Mouse (Mus musculus) heart, postnatal 36 days (tissue): ENCODE data around the gene Fam50b. TPM values are rescaled to one million over a fixed set of nuclear protein-coding genes. Genes with fewer than 3 reads are reported as not detected.

Experiments
- DNase-seq, 2 experiments: peaks; one replicate each; pipeline ENCODE4 v3.0.0; 2021 to 2022
- intact Hi-C: fragments of 180-260 bp; cut with DNase I; formaldehyde crosslinking; loops from one replicate; pipeline ENCODE4 v1.15.1; 2025
- total RNA-seq, 2 experiments: library from RNA; stranded (reverse); gene quantifications; 2 replicates each; pipeline ENCODE4 v1.2.3; 2021

Gene Fam50b
- not detected for total RNA-seq

DNA sequence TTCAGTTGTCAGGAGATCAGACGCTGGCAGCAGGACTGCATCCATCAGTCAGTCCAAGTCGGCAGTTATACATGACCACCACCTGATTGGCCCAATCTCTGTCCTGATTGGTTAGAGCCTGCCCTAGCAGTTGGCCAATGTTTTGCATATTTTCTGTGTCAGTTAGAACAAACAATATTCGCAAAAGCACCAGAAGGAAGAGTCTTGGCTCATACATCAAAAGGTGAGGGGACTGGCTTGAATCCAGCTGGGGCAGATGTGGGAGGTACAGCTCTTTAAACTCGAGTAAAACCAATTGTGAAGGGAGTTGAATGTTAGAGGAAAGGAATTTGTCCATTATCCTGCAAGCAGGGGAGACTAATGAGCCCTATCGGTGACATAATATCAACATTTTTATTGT, at the start of gene Fam50b:
TSS of gene Fam50b (plus strand) at position 165 of the 400 bp plus-strand sequence.
- DNase-seq, result no peak
- intact Hi-C loops, result loop anchor here (5.0 kb wide), 1 partner anchor 128 kb away; no protein-coding TSS in a partner anchor

DNA sequence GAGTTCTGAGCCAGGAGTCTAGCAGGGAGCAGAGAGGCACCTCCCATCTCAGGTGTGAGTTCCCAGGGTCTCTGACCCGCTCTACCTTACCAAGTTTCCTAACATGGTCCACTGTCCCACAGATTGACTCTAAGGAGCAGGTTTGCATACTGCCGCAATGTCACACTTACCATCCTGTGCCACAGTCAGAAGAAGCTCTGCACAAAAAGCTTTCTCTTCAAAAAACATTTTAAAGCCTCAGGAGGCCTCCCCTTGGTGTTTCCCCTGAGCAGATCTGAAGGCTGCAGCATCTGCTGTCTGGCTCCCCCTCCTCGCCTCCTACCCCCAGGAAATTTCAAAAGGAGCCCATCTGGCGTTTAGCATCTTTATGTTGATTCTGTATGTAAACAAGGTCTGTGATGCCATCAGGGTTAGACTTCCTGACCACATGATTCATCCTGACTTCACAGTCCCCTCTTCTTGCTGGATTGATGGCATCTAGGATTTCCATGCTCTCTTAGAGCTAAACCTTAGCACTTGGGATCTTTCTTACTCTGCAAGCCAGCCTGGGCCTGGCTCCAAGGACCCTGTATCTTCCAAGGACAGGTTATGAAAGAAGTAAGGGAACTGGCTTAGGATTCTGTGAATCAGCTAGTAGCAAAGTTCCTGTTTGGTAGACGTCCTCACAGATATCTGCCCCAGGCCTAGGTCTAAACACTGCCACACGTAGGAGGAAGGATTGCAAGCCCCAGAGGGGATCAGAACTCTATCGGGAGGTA, 49.5 kb upstream of the Fam50b start:
- intact Hi-C loops, result no loop called here

DNA sequence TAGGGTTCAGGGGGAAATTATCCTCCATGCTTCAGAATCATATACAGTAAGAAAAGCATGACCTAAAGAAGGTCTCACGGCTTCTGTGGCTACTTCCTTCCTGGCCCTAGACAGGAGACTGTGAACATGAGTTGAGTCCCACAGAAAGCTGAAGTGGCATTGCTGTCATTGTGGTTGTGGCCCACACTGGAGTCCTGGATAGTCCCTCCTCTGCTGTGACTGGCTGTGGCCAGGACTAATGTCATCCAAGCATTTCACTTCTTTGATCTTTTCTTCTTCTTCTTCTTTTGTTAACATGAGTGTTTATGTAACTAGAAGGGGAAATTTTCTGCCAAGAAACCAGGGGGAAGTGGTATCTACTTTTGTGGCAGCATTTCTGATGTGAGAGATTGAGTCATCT, 43.6 kb upstream of the Fam50b start:
- intact Hi-C loops, result no loop called here
- no peak for DNase-seq

More for the DNA sequence above, 49.5 kb upstream of the Fam50b start:
- DNase-seq, result no peak

DNA sequence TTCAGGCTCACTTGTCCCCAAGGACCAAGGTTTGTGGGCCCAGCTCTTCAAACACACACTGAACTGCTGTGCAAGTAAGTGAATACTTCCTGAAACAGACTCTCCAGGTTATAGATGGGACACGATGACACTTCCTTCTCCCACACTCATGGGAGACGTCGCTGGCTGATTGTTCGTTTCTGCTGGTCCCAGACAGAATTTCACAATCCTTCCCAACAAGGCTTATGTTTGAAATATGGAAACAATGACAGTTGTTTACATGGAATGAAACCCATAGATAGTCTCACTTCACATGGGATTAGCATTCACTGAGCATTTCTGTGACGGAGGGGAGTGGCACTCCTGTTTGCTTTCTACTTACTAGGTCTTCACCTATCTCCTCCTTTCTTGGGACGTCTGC, 41.5 kb upstream of the Fam50b start:
- intact Hi-C loops, result no loop called here
- no peak for DNase-seq

DNA sequence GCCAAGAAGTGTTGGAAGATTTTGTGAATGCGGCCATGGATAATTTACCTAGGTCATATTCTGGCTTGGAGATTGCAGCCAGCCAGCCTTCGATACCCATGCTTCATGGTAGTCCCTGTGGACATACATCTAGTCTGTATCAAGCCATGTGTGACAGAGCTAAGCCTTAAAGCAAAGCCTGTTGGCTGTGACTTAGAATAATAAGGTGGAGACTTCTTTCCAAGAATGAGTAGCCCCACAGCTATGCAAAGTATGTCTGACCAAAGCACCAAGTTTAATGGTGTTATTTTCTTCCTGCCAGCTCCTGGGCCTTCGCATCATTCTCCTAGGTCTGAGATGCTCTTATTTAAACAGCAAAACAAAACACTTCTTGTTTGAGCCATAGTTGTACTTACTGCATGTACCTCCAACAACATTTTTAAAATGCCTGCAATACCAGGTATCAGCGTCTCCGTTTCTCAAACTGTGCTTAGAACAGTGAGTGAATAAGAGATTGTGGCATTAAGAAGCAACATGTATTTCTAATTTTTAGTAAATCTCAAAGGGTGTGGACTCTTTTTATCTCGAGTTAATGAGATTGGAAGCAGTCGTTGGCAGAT, 37.8 kb upstream of the Fam50b start:
- intact Hi-C loops, result no loop called here
- DNase-seq, result no peak

DNA sequence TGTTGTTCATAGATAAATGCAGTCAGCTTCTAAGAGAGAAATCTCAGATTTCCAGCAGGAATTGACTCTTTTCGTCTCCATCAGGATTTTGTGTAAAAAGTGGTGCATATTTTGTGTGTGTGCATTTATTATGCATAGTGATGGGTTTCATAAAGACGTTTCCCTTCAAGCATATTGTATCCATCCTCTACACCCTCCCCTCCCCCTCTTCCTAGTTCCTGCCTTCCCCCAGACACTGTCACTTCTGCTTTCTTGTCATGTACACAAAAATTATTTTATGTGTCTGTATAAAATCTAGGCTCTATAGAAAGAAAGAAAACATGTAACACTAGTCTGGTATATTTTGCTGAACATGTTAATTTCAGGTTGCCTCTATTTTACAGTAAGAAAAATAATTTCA, 34.6 kb upstream of the Fam50b start:
- intact Hi-C loops, result no loop called here

DNA sequence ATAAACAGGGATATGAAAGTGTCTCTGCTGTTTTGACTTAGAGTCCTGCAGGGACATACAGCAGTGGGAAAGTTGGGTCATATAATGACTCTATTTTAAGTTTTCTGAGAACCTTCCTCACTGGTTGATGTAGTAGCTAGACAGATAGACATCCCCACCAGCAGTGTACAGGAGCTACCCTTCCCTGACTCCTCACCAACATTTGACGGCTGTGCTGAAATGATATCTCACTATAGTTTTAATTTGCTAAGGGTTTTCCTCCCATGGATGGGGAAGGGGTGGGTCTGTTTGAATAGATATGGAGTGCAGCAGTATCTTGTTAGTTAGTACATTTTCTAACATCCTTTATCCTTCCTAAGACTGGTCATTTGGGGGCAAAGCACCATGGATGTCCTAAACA, 34.0 kb upstream of the Fam50b start:
- intact Hi-C loops, result no loop called here

More for the DNA sequence above, 34.6 kb upstream of the Fam50b start:
- DNase-seq, result no peak

DNA sequence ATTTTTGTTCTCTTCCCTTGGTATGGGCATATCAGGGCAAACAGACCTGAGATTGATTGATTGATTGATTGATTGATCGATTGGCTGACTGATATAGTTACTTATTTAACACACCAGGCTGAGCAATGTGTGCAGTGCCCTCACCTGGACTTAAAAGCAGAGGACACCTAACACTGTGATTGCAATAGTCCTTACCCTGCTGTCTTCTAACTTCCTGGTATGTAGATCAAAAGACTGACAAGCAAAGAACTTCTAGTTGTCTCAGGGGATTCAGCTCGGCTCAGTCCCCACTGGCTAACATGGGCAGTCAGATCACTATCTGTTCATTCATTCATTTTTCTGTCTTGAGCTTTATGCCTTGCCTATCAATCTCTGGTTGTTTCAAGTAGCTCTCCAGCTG, 31.3 kb upstream of the Fam50b start:
- no peak for DNase-seq
- intact Hi-C loops, result no loop called here

More for the DNA sequence above, 34.0 kb upstream of the Fam50b start:
- no peak for DNase-seq

DNA sequence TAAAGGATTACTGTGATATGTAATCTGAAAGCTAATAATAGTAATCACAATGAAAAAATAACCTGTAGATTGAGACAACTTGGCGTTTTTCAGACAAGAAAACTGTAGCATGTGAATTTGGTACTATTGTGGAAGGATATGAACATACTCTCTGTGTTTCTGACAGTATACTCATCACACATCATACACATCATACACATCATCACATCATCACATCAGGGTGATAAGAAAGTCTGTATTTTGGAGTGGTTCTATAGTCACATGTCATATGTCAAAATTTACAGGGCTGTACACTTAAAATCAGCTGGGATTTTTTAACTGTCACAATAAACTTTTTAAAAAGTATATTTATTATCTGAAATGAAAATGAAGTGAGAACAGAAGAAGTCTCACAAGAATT, 30.9 kb upstream of the Fam50b start:
- DNase-seq, result no peak
- intact Hi-C loops, result no loop called here

DNA sequence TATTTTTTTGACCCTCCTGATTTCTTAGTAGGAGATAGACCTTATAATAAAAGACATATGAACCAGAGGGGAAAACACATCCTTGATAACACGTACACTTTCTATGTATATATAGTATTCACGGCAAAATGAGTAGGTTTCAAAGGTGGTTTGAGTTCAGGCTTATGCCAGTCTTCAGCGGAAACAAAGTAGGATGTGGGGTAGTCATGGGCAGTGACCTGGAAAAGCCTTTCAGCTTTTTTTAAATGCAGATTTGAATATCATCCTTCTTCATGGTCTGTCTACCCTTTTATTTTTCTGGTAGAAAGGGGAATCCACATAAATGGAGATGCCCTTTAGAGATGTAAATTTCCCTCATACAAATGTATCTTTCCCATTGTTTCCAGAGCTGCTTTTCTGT, 29.8 kb upstream of the Fam50b start:
- intact Hi-C loops, result loop anchor here (5.0 kb wide), 1 partner anchor 87 kb away; no protein-coding TSS in a partner anchor

DNA sequence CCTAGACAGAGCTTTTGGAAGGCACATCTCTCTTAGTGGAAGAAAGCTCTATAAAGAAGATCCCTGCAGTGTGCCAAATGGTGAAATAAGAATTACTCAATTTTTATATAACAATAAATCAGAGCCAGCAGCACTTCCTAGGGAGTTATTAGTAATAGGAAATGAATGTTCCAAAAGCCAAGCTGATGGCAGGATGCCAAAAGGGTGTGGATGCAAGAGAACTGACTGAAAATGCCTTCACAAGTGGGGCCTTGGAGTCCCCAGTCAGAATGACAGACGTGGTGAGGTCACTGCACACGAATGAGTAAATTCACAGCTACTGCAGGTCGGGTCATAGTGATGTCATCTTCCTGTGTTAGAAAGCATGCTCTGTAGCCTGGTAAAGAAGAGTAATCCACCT, 25.7 kb upstream of the Fam50b start:
- peak; percentile 84 to 88 for DNase-seq
- intact Hi-C loops, result loop anchor here (2.0 to 5.0 kb wide), 2 partner anchors 56 to 83 kb away; partner anchors contain the start of gene Pxdc1

More for the DNA sequence above, 29.8 kb upstream of the Fam50b start:
- no peak for DNase-seq

DNA sequence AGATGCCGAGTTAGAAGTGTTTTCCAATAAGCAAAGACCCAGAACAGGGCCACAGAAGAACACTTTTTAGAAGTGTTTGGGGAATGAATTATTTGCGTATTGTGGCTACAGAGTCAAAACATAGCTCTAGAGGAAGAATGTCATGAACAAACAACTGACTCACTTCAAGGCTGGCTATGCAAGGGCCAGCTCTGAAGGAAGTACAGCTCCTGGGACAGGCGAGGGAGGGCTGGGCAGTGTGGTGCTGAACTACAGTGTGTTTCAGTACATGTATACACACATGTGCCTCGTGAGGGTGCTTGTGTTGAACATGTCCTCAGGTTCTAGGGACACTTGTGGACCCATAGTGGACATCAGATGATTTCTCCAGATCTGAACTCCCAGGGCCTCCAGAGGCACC, 25.1 kb upstream of the Fam50b start:
- no peak for DNase-seq
- intact Hi-C loops, result loop anchor here (2.0 to 5.0 kb wide), 2 partner anchors 57 to 83 kb away; partner anchors contain the start of gene Pxdc1

DNA sequence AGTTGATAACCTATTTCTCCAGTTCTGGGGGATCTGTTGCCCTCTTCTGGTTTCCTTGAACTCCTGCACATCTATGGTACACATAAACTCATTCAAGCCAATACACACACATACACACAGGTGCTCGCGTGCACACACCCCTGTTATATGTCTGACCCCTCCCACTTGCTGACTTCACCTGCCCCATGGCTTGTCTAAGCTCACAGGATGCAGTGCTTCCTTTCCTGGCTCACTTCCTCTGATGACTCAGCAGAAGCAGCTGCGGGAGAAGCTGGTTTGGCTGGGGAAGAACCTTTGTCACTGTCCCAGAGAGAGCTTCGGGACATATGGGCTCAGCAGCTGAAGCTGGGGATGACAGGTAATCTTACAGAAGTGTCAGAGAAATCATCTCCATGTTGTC, 23.2 kb upstream of the Fam50b start:
- intact Hi-C loops, result loop anchor here (2.0 kb wide), 1 partner anchor 13 kb away; no protein-coding TSS in a partner anchor
- no peak for DNase-seq

DNA sequence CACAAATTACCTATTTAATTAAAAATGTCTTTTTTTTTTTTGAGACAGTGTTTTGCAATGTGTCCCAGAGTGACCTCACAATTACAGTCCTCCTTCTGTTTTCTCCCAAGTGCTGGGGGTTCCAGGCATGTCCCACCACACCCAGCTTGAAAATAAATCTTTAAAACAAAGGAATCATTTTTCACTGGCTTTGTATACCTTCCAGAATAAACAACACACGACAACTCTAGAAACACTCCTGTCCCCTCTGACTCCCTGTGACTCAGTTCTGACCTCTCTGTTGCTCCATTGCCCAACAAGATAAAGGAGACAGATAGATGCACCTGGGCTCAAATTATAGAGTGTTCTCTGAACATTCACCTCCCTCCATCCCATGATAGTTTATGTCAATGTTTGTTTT, 21.8 kb upstream of the Fam50b start:
- DNase-seq, result no peak
- intact Hi-C loops, result no loop called here

DNA sequence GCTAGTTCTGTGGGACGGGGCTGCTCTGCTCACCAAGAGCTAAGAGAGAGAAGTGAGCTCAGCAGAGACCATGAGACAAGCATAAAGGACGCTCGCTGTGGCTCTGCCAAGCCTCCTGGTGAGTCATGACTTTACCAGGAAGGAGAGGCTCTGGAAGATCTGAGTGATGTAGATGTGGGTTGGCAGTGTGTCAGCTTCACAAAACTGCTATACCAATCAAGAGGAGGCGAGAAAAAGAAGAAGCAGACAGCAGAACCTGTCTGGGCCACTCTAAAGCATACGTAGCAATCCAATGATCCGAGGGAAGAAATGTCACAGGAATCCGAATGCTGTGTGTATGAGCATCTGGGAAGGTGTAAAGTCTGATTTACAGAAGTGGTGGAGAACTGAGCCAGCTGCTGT, 19.2 kb upstream of the Fam50b start:
- intact Hi-C loops, result no loop called here
- peak in 1 of 2 experiments; percentile 24 for DNase-seq

DNA sequence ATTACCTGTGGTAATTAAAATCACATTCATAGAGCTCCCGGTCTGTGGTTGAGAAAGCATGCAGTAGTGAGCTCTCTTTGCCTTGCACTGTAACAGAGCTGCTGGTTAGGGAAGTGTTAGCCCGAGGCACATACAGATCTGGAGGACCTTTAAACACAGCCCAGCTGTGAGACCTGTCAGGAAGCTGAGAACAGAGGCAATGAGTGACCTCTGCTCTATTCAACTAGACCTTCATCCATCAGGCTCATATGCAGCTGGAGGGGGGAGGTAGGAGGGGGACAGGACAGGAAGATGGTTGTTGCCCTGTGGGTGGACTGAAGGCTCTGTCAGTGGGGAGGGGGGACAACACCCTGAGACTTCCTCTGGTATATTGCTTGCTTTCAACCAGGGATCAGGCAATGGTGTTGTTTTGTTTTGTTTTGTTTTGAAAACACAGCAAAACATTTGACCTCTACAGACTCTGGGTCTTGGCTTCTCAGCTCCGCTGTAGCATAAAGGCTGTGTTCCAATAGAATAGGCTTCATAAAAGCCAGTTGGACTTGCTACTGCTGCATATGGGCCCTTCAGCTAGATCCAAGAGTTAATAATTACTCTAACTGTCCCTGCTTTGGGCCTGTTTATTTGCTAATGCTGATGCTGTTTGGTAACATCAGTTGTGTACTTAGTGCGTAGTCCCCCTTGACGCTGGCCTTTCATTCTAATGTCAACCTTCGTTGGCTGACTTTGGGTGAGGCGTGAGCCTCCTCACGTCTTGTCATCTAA, 9.6 kb upstream of the Fam50b start:
- DNase-seq, result no peak
- intact Hi-C loops, result loop anchor here (2.0 to 5.0 kb wide), 4 partner anchors 14 to 73 kb away; partner anchors contain the start of gene Pxdc1

DNA sequence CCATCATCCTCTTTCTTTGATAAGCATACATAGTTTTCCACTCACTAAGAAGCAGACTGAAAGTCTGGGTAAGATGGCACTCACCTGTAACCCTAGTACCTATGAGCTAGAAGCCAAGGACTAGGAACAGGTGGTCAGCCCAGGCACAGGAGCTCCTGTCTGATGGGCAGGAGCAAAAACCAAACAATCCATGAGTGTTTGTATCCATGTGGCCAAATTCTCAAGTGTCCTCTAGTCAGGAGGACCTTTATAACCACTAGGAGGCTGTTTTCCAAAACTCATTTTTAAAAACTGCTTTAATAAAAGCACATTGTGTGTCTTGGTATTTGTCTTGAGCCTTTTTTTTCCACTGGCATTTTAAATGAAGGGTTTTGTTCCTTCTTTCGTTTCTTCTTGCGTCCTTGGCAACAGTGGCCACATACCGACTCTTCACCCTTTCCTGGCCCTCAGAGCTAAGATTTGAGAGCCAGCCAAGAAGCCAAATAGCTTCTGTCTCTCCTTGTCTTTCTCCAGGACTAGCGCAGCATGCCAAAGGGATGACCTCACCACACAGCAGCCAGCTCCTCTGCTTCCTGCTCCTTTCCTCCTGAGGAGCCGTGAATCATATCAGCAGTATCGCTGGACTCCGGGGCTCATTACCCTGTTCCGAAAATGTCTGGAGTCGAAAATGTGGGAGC, 8.7 kb upstream of the Fam50b start:
- intact Hi-C loops, result loop anchor here (2.0 to 5.0 kb wide), 4 partner anchors 15 to 74 kb away; partner anchors contain the start of gene Pxdc1
- peak; percentile 74 to 78 for DNase-seq

DNA sequence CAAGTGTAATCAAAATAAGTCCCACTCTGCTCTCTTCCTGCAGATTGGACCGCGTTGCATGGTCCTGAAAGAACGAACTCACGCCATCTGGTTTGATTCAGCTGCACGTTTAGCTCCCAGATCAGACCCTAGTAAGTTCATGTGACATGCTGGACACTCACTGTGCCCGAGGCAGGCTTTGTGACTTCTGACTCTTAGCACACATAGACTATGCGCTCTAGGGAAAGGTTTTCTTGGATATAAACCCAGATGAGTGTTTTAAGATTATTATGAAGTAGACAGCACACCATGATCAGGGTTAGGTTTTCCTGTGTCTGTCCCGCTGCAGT, 8.2 kb upstream of the Fam50b start:
- intact Hi-C loops, result loop anchor here (5.0 kb wide), 3 partner anchors 41 to 74 kb away; partner anchors contain the start of gene Pxdc1
- DNase-seq, result no peak

DNA sequence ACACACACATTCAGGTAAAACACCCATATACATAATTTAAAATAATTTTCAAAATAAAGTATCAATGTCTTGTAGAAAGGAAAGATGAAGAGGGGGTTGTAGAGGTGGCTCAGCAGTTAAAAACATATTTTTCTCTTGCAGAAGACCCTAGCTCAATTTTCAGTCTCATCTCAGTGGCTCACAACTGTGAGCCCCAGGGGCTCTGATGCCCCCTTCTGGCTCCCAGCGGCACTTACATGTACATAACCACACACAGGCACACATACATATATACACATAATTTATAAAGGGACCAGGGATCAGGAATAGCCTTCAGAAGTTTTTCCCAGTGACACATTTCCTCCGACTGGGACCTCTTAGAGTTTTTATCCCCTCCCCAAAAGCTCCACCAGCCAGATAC, 7.6 kb upstream of the Fam50b start:
- DNase-seq, result no peak
- intact Hi-C loops, result loop anchor here (5.0 kb wide), 3 partner anchors 40 to 75 kb away; partner anchors contain the start of gene Pxdc1

DNA sequence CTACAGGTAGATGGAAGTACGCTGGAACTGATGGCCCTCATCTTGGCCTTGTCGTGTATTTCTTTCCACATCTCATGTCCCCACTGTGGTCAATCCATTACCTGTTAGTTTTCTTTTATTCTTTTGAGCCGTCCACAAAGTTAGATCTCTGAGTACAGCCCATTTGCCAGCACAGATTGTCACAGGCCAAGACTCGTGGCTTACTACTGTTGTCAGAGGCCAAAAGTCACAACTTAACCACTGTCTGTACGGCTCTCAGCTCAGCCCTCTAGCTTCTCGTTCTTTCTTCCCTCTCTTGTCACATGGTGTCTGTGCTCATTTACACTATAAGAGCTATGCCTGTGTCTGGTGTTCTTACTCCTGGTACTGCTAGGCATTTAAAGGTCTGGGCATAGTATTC, 3.1 kb upstream of the Fam50b start:
- no peak for DNase-seq
- intact Hi-C loops, result no loop called here
